Mouse (Mus musculus): ENCODE data around the gene Gnl2.

DNA sequence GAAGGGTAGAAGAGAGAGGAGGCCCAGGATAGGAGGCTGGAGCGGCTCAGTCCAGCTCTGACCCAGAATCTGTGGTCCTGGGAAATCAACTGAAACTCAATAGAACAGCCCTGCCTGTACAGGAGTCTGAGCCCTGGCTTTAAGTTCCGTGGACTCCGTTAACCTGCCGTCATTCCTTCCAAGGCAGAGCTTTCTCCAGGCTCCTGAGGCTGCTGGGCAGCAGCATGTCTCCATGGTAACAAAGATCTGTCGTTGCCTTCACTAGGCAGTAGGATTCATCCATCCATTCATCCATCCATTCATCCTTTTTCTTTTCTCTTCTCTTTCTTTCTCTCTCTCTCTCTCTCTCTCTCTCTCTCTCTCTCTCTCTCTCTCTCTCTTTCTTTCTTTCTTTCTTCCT lies 45.7 kb upstream of the Gnl2 start:
- TF ChIP-seq GATA1 (IDR thresholded peaks at IDR 0.05; ENCODE audit: low read length) = no peak
- no peak for TF ChIP-seq TAL1 (IDR thresholded peaks at IDR 0.05; ENCODE audit: low read length)
